Mouse (Mus musculus) MEL (cell line): ENCODE measurements around the gene Rabggta. TPM values are rescaled to one million over a fixed set of nuclear protein-coding genes. Genes with fewer than 3 reads are reported as not detected.

Experiments
- DNase-seq: peaks from one replicate; pipeline ENCODE4 v3.0.0; 2011; ENCODE audit warnings: low read depth, low spot score
- H3K27ac ChIP-seq: 2 replicates; pipeline ENCODE4 v1.5.1; 2012; ENCODE audit warnings: low read depth, mild to moderate bottlenecking, control low read depth, low read length, moderate library complexity; ENCODE audit not compliant: control insufficient read depth
- H3K27me3 ChIP-seq, 2 experiments: fragments of 150-350 bp in 1 of 2; sonication (generic) in 1 of 2; 2 replicates each; pipeline ENCODE4 v1.6.1; 2012; ENCODE audit warnings: low read length in 2 of 2, mild to moderate bottlenecking in 2 of 2, improper control_type of control experiment in 1 of 2, moderate library complexity in 1 of 2; ENCODE audit not compliant: insufficient read depth in 2 of 2, control insufficient read depth in 1 of 2
- H3K36me3 ChIP-seq, 2 experiments: 2 replicates each; pipeline ENCODE4 v1.6.1; 2012 to 2014; ENCODE audit warnings: low read length in 2 of 2, improper control_type of control experiment in 1 of 2, inconsistent platforms in 1 of 2, mild to moderate bottlenecking in 1 of 2; ENCODE audit not compliant: insufficient read depth in 2 of 2, control insufficient read depth in 1 of 2
- H3K4me1 ChIP-seq, 2 experiments: fragments of 150-350 bp in 1 of 2; sonication (generic) in 1 of 2; 2 replicates each; pipeline ENCODE4 v1.6.1; 2012; ENCODE audit warnings: low read length in 2 of 2, improper control_type of control experiment in 1 of 2, mild to moderate bottlenecking in 1 of 2; ENCODE audit not compliant: insufficient read depth in 2 of 2, control insufficient read depth in 1 of 2
- H3K4me3 ChIP-seq, 2 experiments: fragments of 150-350 bp in 1 of 2; sonication (generic) in 1 of 2; 2 replicates each; pipeline ENCODE4 v1.5.1; 2012; ENCODE audit warnings: low read depth in 2 of 2, low read length in 2 of 2, mild to moderate bottlenecking in 2 of 2, moderate library complexity in 2 of 2, control low read depth in 1 of 2, improper control_type of control experiment in 1 of 2; ENCODE audit not compliant: control insufficient read depth in 1 of 2, insufficient read depth in 1 of 2
- H3K79me2 ChIP-seq: 2 replicates; pipeline ENCODE4 v1.6.1; 2012; ENCODE audit warnings: mild to moderate bottlenecking, low read length, moderate library complexity; ENCODE audit not compliant: control insufficient read depth, poor library complexity, insufficient read depth
- H3K9ac ChIP-seq: 2 replicates; pipeline ENCODE4 v1.6.1; 2012; ENCODE audit warnings: low read depth, mild to moderate bottlenecking, control low read depth, low read length, moderate library complexity; ENCODE audit not compliant: control insufficient read depth, poor library complexity, severe bottlenecking
- H3K9me3 ChIP-seq: fragments of 150-350 bp; sonication (generic); replicated peaks from 2 replicates; pipeline ENCODE4 v1.6.1; 2012; ENCODE audit warnings: mild to moderate bottlenecking, low read length, improper control_type of control experiment, moderate library complexity; ENCODE audit not compliant: insufficient read depth
- CHD2 ChIP-seq: IDR thresholded peaks from 2 replicates; pipeline ENCODE4 v1.6.1; 2011; ENCODE audit warnings: low read length, improper control_type of control experiment
- E2F4 ChIP-seq: IDR thresholded peaks from 2 replicates; pipeline ENCODE4 v1.6.1; 2011; ENCODE audit warnings: low read depth, low read length, improper control_type of control experiment, borderline replicate concordance
- EP300 ChIP-seq, 2 experiments: IDR thresholded peaks; 2 replicates each; pipeline ENCODE4 v1.6.1; 2011; ENCODE audit warnings: improper control_type of control experiment in 2 of 2, low read length in 2 of 2, low read depth in 1 of 2, mild to moderate bottlenecking in 1 of 2
- ETS1 ChIP-seq: IDR thresholded peaks from 2 replicates; pipeline ENCODE4 v1.6.1; 2012; ENCODE audit warnings: low read depth, mild to moderate bottlenecking, inconsistent platforms, low read length, improper control_type of control experiment, moderate library complexity
- GABPA ChIP-seq: IDR thresholded peaks from 2 replicates; pipeline ENCODE4 v1.6.1; 2012; ENCODE audit warnings: low read depth, mild to moderate bottlenecking, inconsistent platforms, low read length, improper control_type of control experiment, moderate library complexity
- KAT2A ChIP-seq: conservative IDR thresholded peaks from 2 replicates; pipeline ENCODE4 v1.6.1; 2012; ENCODE audit warnings: low read depth, low read length, improper control_type of control experiment, inconsistent platforms
- MXI1 ChIP-seq: IDR thresholded peaks from 2 replicates; pipeline ENCODE4 v1.6.1; 2011; ENCODE audit warnings: mild to moderate bottlenecking, low read depth, low read length, improper control_type of control experiment
- MYB ChIP-seq: IDR thresholded peaks from 2 replicates; pipeline ENCODE4 v1.6.1; 2011; ENCODE audit warnings: mild to moderate bottlenecking, low read depth, low read length, improper control_type of control experiment
- NRF1 ChIP-seq: IDR thresholded peaks from 2 replicates; pipeline ENCODE4 v1.6.1; 2014; ENCODE audit warnings: low read depth, mild to moderate bottlenecking, inconsistent platforms, low read length, improper control_type of control experiment, moderate library complexity; ENCODE audit not compliant: poor library complexity, insufficient read depth, severe bottlenecking
- POLR2A ChIP-seq, 2 experiments: IDR thresholded peaks; 2 replicates each; pipeline ENCODE4 v1.6.1; 2011 to 2012; ENCODE audit warnings: low read length in 2 of 2, mild to moderate bottlenecking in 2 of 2, control low read depth in 1 of 2, improper control_type of control experiment in 1 of 2, low read depth in 1 of 2, moderate library complexity in 1 of 2; ENCODE audit not compliant: control insufficient read depth in 1 of 2, insufficient read depth in 1 of 2, poor library complexity in 1 of 2
- SIN3A ChIP-seq: IDR thresholded peaks from 2 replicates; pipeline ENCODE4 v1.6.1; 2012; ENCODE audit warnings: low read length, improper control_type of control experiment, inconsistent platforms
- TAL1 ChIP-seq: IDR thresholded peaks from 2 replicates; pipeline ENCODE4 v1.6.1; 2012; ENCODE audit warnings: mild to moderate bottlenecking, inconsistent platforms, low read length, moderate library complexity, mixed read lengths
- USF1 ChIP-seq: IDR thresholded peaks from 2 replicates; pipeline ENCODE4 v1.6.1; 2014; ENCODE audit warnings: low read depth, mild to moderate bottlenecking, inconsistent platforms, low read length, improper control_type of control experiment, moderate library complexity
- USF2 ChIP-seq, 2 experiments: IDR thresholded peaks; 2 replicates each; pipeline ENCODE4 v1.6.1; 2011 to 2012; ENCODE audit warnings: improper control_type of control experiment in 2 of 2, low read length in 2 of 2, borderline replicate concordance in 1 of 2, inconsistent platforms in 1 of 2, low read depth in 1 of 2, mild to moderate bottlenecking in 1 of 2; ENCODE audit not compliant: insufficient read depth in 1 of 2
- polyA plus RNA-seq, 2 experiments: library from polyadenylated mRNA; stranded (reverse) in 1 of 2; unstranded in 1 of 2; fragments of >175 nt in 1 of 2; fragments of >200 nt in 1 of 2; gene quantifications; 2 replicates each; pipeline versions ENCODE4 v1.2.1 to v1.2.4; 2012; ENCODE audit warnings: low replicate concordance in 2 of 2, low read depth in 1 of 2; ENCODE audit not compliant: insufficient read length in 2 of 2, insufficient read depth in 1 of 2, missing spikeins in 1 of 2
- total RNA-seq: library from RNA; depleted of rRNA; stranded (reverse); fragments of 300-350 nt; gene quantifications from 2 replicates; pipeline ENCODE4 v1.2.3, GENCODE M21; 2012

The Rabggta gene
- total and polyA plus RNA-seq, 3 experiments = 22.8 to 32.0 TPM; not detected in 1

DNA sequence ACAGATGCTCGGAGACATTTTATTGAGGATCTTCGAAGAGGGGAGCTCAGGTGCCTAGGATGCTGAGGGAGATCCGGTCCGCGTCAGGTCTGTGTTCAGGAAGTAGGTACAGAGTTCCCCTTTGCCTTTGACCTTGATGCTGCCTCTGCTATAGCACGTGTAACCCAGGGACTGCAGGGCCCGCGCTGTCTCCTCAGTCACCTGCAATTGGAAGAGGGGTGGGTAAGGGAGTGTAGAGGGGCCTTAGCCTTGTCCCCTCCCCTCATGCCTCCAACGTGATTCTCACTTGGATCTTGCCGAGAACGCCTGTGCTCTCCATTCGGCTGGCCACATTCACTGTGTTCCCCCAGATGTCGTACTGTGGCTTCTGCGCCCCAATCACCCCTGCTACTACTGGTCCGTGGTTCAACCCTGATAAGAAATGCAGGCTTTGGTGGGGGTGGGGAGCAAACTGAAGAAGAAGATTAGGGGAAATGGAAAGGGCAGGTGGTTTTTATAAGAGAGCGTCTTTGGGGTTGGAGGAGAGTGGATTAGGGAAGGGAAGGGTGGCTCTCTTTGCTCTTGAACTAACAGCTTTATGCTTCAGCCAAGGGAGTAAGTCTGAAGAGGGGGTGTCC, 47.1 kb upstream of the Rabggta start (continued):
- TF ChIP-seq KAT2A (peak; percentile 24; the same call in 1 of the 2 replicates), NRF1 (no peak), EP300 (IDR thresholded peaks at IDR 0.05; ENCODE audit: low read depth in 1 of 2, low read length in 2 of 2) (peak; percentile 65 to 89), CHD2 (peak; percentile 74), MXI1 (peak; percentile 65), GABPA (no peak), SIN3A (peak; percentile 82), ETS1 (peak; percentile 62; the same call in 1 of the 2 replicates), USF1 (no peak)

DNA sequence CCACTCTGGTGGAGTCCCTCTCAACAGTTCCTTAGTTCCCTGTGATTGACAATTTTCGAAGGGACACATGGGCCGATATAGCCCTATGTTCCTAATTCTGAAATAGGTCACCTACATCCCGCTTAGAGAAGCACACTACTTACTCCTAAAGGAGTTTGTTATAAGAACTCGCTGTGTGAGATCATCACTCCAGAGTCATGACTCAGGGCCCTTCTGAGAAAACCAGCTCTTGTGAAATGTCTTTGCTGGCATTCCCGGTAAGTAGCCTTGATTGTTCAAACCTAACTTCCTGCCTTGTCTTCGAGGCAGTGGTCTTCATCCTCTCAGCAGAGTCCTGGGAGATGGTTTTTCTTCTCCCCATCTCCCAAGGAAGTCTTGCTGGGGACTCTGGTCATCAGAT, 46.5 kb upstream of the Rabggta start:
- peaks cover 2% of the 10 kb centered on the region; the same call in 1 of the 2 replicates for H3K79me2 ChIP-seq
- TF ChIP-seq USF2 (IDR thresholded peaks at IDR 0.05; ENCODE audit: borderline replicate concordance in 1 of 2, insufficient read depth in 1 of 2, low read depth in 1 of 2, low read length in 2 of 2) (no peak), MYB (no peak), TAL1 (no peak), E2F4 (no peak)
- no peak overlapping the region for H3K4me3 ChIP-seq
- peak overlapping the region; percentile 95 for H3K27ac ChIP-seq
- H3K4me1 ChIP-seq = peaks cover 6 to 46% of the 10 kb centered on the region in 2 experiments
- DNase-seq = no peak
- peak overlapping the region; percentile 77; the same call in 1 of the 2 replicates for H3K9ac ChIP-seq
- no peaks in the 10 kb centered on the region for H3K27me3 ChIP-seq
- H3K9me3 ChIP-seq = no peaks in the 10 kb centered on the region
- H3K36me3 ChIP-seq = peaks cover 0 to 18% of the 10 kb centered on the region in 2 experiments; a peak in 2 of 4 replicates

DNA sequence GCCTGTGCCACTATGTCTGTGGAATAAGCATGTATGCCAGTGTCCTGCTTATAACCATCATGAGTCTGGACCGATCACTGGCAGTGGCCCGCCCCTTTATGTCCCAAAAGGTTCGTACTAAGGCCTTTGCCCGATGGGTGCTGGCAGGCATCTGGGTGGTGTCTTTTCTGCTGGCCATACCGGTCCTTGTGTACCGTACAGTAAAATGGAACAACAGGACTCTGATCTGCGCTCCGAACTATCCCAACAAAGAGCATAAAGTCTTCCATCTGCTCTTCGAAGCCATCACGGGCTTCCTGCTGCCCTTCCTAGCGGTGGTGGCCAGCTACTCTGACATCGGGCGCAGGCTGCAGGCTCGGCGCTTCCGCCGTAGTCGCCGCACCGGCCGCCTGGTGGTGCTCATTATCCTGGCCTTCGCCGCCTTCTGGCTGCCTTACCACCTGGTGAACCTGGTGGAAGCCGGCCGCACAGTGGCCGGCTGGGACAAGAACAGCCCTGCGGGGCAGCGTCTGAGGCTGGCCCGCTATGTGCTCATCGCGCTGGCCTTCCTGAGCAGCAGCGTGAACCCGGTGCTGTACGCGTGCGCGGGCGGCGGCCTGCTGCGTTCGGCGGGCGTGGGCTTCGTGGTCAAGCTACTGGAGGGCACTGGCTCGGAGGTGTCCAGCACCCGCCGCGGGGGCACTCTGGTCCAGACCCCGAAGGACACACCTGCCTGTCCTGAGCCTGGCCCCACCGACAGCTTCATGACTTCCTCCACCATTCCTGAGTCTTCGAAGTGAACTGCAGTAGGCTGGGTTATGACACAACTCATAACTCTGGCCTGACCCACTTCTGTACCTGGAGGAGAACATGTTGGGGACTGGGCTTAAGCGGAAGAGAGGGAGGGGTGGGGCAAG, 45.7 kb upstream of the Rabggta start:
- H3K9me3 ChIP-seq = no peaks in the 10 kb centered on the region
- H3K27ac ChIP-seq = no peak overlapping the region
- TF ChIP-seq GABPA = no peak
- TF ChIP-seq POLR2A (IDR thresholded peaks at IDR 0.05; ENCODE audit: control insufficient read depth in 1 of 2, insufficient read depth in 1 of 2, low read depth in 1 of 2, low read length in 2 of 2, poor library complexity in 1 of 2) = 0 out of 4 replicates have a peak, but pooled peaks of 1 of the 2 experiments have one; percentile 16
- DNase-seq = no peak
- no peaks in the 10 kb centered on the region for H3K27me3 ChIP-seq
- peaks cover 0 to 18% of the 10 kb centered on the region in 2 experiments; a peak in 2 of 4 replicates for H3K36me3 ChIP-seq
- peaks cover 2% of the 10 kb centered on the region; the same call in 1 of the 2 replicates for H3K79me2 ChIP-seq
- H3K4me1 ChIP-seq = peaks cover 9 to 49% of the 10 kb centered on the region in 2 experiments
- no peak overlapping the region for H3K4me3 ChIP-seq
- H3K9ac ChIP-seq = no peak overlapping the region
